Mouse (Mus musculus) testis, postnatal 14 days (tissue): ENCODE results near the gene Gm7233.
"Not testable (repeated sequence)": the region's sequence is repeated elsewhere in the genome, so short reads cannot be mapped to it uniquely, and the experiment has no call there.

Experiments used
- DNase-seq: peaks from one replicate; pipeline ENCODE4 v3.0.0; 2021; ENCODE audit warnings: low spot score

The Gm7233 gene

GRCm38 (mm10) chr14:43179567-43179966 is at the start of gene Gm7233:
Gm7233 (plus strand) TSS chr14:43179867.
- DNase-seq, result not testable (repeated sequence)

- DNase-seq, result not testable (repeated sequence)
Observed at GRCm38 (mm10) chr14:43167189-43167588, 12.5 kb upstream of the Gm7233 start.

GRCm38 (mm10) chr14:43167942-43168341 is 11.7 kb upstream of the Gm7233 start:
- not testable (repeated sequence) for DNase-seq

- not testable (repeated sequence) for DNase-seq
Observed at GRCm38 (mm10) chr14:43168573-43169170, 11.0 kb upstream of the Gm7233 start.

GRCm38 (mm10) chr14:43235204-43235603 is 55.5 kb downstream of the Gm7233 start, which contains the start of gene Gm8122:
Gm8122 (minus strand) TSS chr14:43235304.
- not testable (repeated sequence) for DNase-seq
